Mouse (Mus musculus) heart, adult 8-10 months (tissue): ENCODE measurements around the gene Rab4a. TPM values are rescaled to one million over a fixed set of nuclear protein-coding genes. Genes with fewer than 3 reads are reported as not detected.
A peak's percentile ranks its signal among the peaks of the same experiment; 100 is the strongest.

ENCODE experiments used
- DNase-seq: peaks from one replicate; pipeline ENCODE4 v3.0.0; 2022; ENCODE audit warnings: low spot score
- total RNA-seq, 4 experiments: library from RNA; stranded (reverse); gene quantifications; 2 replicates each; pipeline ENCODE4 v1.2.4; 2022

Rab4a gene
- total RNA-seq, 4 experiments from 2014 or later: 9.4 to 14.1 (median 11.6) TPM

DNA sequence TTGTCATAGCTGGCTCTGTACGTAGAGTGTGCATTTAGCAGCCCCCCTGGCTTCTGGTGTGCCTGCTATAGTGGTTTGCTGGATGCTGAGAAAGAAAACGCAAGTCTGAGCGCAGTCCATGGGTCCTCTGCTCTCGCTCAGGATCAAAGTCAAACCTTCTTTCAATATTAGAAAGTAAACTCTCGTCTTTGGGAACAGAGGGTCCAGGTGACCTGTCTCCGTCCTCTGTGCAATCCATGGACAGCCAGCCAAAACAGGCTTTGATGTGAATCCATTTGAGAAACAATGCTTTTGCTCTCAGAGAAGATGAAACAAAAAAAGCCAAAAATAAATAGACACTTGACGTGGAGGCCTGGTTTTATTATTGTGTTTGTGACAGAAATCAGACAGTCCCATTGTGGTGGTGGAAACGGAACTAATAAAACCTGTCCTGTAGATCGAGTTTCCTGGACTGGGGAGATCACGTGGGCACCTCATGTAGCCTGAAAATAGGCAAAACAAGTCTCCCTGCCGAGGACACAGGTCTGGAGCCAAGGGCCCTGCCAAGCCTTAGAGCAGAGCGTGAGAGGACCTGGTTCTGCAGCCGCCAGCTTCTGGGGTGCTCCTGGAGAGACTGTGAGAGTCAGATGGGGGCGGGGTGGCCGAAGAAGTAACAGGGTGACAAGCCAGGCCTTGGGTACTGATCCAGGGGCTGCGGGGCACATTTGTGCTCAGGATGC is 7.5 kb downstream of the Rab4a start:
- no peak for DNase-seq

DNA sequence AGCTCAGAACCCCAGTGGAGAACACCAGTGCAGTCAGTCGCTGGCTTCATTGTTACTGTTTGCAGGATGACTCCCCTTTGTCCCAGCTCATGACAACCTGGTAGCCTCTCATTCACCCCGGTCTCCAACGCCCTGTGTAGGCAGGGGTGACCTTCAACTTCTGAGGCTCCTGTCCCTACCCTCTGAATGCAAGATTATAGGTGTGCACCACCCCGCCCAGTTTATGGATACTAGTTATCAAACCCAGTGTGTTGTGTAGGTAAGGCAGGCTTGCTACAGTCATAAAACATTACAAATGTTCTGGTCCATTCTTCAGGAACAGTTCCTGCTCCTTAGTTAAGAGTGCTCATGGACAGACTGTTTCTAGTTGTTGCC is 8.1 kb downstream of the Rab4a start:
- no peak for DNase-seq

DNA sequence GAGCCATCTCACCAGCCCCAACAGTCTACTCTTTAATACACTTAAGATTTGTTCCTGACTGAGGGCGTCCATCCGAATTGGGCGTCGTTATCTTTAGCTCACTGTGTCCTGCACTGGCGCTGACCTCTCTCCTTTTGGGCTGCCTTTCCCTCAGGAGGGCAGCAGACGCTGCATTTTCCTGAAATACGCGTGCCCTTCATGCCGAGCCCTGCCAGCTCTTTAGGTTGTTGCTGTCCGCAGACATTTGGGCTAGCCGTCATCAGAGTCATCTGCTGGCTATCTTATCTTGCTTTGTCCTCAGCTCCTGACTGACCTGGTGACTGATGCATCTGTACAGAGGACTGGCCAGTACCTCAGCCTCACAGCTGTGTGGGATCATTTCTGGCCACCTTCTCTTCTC is 9.5 kb downstream of the Rab4a start:
- DNase-seq: no peak

DNA sequence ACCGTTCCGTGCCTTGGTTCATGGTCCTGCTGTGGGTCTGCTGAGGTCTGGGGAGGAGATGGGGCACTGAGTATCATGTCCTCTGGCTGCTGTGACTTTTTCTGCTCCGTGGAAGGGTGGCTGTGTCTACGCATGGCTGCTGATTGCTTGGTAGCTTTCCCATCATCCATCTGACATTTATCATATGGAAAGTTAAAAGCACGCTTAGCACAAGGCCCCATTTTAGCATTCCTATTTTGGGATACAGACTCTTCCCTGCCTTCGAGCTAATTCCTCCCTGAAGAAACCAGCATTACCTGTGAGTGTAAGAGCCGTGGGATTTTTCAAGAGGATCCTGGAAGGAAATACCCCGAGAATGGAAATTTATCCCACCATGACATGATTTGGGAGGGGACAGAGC is 11.2 kb downstream of the Rab4a start:
- no peak for DNase-seq

DNA sequence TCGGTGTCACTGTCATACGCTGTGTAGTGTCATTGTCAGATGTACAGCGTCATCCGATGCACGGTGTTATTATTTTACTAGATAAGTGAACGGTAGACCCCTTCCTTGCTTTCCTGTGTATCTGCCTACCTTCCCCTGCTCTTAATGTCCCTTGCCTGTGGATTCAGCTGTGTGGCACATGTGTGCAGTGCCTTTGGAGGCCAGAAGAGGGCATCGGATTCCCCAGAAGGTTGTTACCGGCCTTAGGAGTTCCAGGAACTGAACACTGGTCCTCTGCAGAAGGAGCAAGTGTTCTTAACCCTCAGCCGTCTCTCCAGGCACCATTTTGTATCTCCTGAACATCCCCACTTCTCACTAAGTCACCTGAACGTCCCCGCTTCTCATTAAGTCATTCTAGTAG is 12.0 kb downstream of the Rab4a start:
- DNase-seq: no peak

DNA sequence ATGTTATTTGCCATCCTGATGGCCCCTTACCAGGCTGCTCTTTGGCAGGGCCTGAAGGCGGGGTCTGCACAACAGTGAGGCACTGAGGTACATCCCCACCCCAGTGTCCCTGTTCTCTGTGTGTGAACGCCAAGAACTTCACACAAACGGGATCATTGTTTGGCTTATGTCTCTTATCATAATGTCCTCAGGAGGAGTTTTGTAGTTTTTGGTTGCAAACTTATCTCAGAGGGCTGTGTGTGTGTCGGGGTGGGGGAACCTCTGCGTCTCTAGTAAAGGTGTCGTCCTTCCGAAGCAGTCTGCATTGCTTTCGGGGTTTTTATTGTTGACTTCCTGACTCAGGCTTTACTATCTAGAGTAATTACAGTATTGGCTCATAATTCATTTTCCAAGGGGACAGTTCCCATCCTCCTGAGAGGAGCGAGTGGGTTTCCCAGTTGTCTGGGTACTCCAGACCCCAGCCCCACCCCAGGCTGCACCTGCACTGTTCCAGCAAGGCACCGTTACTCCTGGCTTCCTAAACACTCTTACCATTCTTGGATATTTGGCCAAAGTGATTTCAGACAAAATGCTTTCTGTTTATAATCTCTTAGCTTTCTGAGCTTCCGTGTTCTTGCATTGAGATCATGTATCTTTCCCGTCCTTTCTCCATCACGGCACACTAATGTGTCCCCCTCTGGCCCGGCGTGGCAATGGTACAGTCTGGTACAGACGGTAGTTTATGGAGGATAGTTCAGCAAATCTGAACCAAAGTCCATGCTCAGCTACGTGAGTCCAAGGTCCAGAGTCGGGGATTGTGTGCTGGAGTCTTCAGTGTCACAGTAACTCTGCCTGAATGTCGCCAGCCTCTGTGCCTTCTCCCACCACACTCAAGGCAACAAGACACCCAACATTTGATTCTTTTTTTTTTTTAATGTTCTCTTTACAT is 14.2 kb downstream of the Rab4a start:
- DNase-seq: no peak

DNA sequence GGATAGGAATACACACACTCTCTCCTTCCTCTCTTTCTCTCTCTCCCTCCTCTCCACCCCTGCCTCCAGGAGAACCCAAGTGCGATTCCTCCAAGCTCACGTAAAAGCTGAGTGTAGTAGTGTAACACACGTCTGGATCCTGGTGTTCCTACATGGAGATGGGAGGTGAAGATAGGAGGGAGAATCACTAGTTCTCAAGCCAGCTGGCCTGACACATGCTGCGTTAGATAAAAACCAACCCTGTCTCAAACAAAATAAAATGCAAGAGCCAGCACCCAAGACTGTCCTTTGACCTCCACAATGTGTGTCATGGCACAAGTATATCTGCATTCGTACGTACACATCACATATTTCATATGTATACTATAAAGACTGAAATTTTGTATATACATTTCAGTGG is 15.0 kb downstream of the Rab4a start:
- DNase-seq: no peak

DNA sequence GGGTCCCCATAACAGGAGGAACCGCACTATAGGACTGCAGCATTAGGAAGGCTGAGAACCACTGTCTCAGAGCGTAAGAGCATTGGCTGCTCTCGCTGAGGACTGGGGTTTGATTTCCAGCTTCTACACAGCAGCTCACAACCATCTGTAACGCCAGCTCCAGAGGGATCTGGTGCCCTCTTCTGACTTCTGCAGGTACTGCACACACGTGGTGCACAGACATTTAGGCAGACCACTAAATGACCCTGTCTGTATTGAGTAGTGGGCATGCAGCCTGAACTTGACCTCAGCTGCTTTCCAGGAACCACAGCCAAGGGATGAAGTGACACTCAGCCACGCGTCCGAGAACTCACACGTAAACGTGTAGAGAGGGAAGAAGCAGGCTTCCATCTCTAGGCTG is 17.3 kb downstream of the Rab4a start:
- no peak for DNase-seq

DNA sequence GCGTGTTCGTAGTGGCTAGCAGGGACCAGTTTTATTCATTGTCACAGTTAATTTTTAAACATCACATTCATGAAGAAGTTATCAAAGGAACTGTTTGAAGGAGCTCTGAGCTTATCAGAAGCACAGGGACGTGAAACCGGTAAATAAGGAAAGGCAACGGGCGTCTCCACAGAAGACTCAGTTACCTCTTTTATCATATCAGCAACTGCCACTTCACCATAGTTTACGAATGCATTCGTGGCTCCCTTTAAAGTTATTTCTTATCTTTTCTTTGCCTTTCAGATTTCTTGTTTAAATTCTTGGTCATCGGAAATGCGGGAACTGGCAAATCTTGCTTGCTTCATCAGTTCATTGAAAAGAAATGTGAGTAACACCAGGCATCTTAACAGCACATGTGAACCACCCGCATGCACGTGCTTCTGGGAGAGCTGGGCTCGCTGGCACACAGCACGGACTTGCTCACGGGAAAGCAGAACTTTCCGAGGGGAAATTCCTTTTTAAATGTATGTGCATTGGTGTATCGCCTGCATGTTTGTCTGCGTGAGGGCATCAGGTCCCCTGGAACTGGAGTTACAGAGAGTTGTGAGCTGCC is 17.8 kb downstream of the Rab4a start:
- DNase-seq: no peak

DNA sequence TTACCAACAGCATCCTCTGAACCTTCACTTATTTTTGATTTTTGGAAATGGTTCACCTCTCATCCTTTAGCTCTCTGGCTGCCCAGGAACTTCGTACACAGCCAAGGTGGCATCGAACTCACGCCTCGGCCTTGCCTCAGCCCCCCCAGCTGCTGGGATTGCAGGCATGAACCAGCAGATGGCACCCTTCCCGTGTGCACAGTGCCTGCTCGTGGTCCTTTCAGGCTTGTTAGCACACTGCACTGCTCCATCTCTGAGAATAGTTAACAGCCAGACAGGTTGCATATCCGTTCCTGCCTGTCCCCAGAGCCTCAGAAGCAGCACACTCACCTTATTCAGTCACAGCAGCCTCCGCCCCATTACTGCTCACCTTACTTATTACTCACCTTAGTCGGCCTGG is 20.2 kb downstream of the Rab4a start:
- DNase-seq: no peak

DNA sequence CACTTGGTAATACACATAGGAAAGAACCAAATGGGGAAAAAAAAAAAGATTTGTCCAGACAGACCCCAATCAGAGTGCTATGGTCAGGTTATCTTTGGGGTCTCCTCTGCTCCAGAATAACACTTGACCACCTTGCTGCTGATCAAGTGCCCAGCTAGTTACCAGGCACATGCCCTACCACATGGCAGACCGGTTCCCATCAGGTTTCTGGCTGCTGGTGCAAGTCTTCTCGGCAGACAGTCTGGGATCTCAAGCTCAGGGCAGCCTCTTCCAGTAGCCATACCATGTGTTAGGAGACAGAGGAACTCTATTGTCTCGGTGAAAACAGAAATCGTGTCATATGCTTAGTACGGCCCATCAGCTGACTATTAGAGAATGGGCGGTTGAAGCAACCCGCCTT is 21.0 kb downstream of the Rab4a start:
- DNase-seq: no peak

DNA sequence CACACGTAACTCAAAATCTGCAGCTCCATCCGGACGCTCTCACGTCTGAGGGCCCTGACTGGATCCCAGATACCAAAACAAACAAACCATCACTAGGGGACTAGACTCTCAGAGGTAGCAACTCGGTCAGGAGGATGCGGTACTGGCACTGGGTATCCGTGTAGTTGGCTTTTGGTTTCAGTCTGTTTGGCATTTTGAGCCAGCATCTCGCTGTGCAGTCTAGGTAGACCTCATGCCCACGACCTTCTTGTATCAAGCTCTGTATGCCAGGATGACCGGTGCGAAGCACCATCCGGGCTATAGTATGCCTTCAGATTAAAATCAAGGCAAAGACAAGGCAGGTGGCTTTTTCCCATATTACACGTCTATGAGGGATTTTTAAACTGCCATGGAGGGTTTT is 21.7 kb downstream of the Rab4a start:
- DNase-seq: no peak

DNA sequence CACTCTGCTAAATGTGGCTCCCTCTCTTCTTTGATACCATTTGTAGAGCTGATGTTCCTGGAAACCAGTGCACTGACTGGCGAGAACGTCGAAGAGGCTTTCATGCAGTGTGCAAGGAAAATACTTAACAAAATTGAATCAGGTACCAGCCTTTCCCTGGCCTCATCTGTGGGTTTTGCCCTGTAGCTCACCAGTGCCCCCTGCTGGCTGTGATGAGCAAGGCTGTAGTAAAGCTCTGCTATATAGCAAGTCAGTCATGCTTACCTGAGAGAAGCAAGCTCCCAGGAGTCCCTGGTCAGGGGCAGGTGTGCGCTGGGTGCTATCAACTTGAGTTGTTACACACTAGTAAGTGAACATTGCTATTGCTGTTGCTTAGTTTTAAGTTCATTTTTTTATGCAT is 27.0 kb downstream of the Rab4a start:
- DNase-seq: peak; percentile 38

DNA sequence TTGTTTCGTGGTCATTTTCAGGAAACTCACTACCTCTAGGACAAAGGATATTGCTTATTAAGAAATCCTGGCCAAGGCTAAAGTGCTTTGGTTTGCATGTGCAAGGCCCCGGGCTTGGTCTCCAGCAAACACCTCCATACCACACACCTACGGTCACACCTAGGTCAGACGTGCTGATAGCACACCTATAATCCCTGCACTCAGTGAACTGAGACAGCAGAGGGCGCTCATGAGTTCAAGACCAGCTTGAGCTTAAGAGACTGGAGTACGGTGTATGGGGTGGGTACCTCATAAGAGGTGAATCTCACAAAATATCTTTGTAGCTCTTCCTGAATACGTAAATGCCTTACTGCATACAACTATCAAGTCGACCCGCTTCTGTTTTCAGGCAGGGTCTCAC is 29.7 kb downstream of the Rab4a start:
- peak; percentile 13 for DNase-seq

DNA sequence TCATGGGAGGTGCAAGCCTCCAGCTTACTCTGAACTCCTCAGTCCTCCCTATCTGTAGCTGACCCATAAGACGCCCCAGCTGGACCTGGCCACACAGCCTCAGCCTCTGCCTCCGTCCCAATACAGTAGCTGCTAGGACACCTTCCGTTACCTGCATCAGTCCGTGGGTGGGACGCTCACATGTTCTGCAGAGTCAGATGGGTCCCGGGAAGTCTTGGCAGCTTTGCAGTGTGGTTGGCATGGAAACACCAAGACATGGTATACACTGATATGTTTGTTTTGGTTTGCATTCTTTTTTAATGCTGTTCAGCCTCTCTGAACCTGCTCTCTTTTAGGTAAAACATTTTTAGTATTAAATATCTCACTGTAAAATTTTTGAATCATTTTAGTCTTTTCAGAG is 30.6 kb downstream of the Rab4a start:
- DNase-seq: no peak

DNA sequence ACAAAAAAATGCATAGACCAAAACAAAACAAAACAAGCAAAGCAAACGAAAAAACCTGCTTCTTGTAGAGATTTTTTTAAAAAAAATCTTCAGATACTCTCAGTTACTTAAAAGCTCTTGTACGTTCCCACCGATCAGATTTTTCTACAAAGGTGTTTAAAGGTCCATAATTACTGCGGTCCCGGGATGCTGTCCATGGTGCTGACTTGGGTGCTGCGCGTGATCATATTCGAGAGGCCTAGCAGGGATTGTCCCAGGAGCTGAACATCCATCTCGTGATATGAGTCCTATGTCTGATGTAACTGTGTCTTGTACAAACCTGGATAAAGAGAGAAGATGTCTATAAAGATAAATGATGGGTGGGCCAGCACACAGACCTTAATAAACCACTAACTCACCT is 32.7 kb downstream of the Rab4a start:
- DNase-seq: no peak

DNA sequence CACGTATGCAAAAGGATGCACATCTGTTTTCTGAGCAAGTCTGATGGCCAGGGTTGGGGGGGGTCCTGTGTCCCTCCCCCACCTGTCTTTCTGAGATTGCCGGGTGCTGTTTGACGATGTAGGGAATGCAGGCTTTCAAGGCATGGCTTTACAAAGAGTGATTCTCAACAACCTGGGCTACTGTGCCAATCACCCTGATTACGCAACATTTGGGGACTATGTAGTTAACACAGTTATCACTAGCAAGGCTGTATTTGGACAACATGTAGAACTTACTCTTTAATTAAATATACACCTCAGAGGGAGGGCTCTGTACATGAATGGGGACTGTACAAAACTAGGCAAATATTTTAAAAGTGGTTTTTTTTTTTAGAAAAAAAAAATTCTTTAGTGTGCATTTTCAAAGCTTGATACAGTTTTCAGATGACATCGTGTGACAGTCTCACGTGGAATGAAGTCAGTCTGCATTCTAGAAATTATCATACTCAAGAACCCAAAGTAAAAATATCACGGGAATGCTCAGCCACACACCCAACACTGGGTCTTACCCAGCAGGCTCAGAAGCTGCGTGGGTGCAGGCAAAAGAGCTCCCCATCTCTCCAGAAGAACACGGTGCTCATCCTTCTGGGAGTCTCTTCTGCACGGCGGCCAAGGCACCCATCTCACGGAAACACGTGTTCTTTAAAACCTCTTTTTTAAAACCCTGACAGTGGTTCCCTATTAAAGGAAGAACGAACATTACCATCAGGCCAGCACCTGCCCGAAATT is 35.0 kb downstream of the Rab4a start:
- no peak for DNase-seq

DNA sequence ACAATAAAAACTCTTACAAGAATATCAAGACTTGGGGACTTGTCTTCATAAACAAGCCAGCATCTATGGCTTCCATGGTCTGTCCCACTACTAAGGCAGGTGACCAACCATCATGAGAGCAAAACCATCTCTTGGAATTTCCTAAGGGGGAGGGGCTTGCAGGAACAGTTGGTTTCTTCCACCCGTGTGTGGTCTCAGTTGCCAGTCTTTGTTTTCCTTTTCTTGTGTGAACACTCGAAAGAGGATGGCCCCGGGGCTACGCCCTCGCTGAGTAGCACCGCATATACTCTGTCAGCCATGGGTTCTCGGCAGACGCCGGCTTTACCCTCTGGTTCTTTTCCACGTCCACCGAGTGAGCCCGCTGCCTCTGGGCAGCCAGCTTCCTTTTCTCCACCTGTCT is 36.3 kb downstream of the Rab4a start:
- no peak for DNase-seq

DNA sequence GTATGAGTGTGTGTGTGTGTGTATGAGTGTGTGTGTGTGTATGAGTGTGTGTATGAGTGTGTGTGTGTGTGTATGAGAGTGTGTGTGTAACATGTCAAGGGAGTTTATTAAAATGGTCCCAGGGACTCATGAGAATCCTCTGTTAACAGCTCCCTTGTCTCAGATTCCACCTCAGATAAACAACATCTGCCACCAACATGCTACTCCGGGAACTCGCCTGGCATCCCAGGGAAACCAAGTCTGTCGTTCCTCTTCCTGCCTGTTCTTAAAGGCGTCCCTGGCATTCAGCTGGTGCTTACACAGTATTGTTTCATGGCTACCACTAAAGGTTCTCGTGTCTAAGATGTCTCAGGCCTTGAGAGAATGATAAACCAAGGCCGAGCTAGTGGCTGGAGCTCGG is 38.6 kb downstream of the Rab4a start:
- no peak for DNase-seq

DNA sequence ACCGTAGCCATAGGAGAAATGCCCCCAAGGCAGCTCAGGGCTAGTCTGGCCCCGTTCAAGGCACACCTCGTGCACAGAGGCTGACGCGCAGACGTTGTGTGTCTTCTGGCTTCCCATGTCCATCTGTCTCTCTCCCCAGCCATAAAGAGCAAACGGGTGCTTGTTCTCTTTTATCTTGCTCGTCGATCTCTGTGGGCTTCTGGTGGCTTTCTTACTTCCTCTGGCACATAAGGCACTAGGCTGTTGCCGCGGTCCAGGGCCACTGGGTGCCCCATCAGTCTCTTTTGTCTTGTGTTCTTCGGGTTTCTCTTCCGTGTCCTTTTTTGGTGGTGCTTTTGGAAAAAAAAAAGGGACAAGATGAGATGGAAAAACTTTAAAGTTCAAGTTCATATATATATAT is 39.3 kb downstream of the Rab4a start:
- DNase-seq: no peak

DNA sequence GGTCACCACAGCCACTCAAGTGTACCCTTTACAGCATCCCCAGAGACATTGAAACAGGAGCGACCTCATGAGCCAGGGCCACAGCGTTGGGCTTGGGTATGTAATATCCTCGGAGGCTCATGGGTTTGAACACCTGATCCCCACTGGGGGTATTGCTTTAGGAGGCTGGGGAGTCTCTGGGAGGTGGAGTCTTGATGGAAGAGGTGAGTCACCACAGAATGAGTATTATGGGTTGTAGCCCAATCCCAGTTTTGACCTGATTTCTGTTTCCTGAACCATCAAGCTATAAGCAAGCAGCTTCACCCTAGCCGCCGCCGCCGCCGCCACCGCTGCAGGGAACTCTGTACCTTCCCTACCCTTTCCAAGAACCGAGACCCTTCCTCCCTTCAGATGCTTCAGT is 40.2 kb downstream of the Rab4a start:
- no peak for DNase-seq

DNA sequence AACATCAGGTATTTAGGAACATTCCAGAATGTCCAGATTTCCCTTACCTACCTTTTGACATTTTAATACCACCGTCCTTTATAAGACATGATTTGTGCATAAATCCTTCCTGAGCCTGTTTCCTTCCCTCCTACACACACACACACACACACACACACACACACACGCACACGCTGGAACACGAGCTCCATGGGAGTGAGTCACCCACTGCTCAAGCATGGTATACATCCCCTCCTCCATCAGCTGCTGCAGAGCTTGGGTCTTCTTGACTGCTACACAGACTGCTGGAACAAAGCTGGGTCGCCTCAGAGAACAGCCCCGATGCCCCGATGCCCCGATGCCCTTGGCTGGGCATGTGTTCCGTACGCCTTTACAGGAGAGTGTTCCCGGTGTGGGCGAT is 40.7 kb downstream of the Rab4a start:
- no peak for DNase-seq
